Mouse (Mus musculus): Measurements from ENCODE around the gene Dgkz. TPM values are rescaled to one million over a fixed set of nuclear protein-coding genes. Genes with fewer than 3 reads are reported as not detected.

Dgkz gene
- total and polyA plus RNA-seq, 2 experiments from 2014 or later, result 31.4 to 112 TPM

DNA sequence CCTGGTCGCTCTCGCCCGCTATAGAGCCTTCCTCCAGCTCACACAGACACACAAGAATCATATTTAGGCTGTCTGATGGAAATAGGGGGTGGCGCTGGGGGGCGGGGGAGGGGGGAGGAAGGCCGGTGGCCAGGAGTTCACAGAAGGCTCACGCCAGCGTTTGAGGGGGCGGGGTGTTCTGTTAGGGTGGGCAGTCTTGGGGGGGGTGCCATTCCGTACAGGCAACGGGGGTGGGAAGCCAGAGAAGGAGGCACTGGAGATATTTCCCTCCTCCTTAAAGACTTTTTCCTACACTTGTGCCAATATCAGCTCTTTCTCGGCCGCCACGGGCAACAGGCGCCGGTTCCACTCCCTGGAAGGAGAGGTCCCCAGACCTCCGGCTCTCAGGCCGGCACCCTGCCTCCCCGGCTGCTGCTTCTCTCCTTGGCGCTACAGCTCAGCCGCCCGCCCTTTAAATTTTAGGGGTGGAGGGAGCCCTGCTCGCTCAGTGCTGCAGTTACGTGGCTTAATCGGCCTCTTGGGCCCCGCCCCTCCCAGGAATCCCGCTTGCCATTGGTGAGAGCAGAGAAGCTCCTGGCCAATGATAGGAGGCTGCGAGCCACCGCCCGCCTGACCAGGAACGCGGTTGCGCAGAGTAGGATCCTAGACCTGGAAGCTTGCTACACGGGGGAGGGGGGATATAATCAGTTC lies 32.4 kb upstream of the Dgkz start:
- Histone ChIP-seq H3K4me1 (ENCODE audit: insufficient read depth) (peaks cover 4% of the 10 kb centered on the region; the same call in 1 of the 2 replicates), H3K9ac (peak overlapping the region; percentile 62), H3K27me3 (ENCODE audit: insufficient read depth, low read length) (no peaks in the 10 kb centered on the region), H3K4me2 (ENCODE audit: low read depth) (peak overlapping the region; percentile 93), H3K36me3 (ENCODE audit: insufficient read depth) (no peaks in the 10 kb centered on the region), H3K9me3 (ENCODE audit: low read length) (no peaks in the 10 kb centered on the region), H3K4me3 (ENCODE audit: low read depth, low read length) (peak overlapping the region; percentile 58), H3K27ac (ENCODE audit: low read depth, low read length) (peak overlapping the region; percentile 84)
- DNase-seq (peak; percentile 97), ATAC-seq (peak; percentile 98)
- TF ChIP-seq CTCF (IDR thresholded peaks at IDR 0.05; ENCODE audit: low read depth), result no peak
- 0% methylated on average over 34 of the region's 34 CpGs for WGBS

DNA sequence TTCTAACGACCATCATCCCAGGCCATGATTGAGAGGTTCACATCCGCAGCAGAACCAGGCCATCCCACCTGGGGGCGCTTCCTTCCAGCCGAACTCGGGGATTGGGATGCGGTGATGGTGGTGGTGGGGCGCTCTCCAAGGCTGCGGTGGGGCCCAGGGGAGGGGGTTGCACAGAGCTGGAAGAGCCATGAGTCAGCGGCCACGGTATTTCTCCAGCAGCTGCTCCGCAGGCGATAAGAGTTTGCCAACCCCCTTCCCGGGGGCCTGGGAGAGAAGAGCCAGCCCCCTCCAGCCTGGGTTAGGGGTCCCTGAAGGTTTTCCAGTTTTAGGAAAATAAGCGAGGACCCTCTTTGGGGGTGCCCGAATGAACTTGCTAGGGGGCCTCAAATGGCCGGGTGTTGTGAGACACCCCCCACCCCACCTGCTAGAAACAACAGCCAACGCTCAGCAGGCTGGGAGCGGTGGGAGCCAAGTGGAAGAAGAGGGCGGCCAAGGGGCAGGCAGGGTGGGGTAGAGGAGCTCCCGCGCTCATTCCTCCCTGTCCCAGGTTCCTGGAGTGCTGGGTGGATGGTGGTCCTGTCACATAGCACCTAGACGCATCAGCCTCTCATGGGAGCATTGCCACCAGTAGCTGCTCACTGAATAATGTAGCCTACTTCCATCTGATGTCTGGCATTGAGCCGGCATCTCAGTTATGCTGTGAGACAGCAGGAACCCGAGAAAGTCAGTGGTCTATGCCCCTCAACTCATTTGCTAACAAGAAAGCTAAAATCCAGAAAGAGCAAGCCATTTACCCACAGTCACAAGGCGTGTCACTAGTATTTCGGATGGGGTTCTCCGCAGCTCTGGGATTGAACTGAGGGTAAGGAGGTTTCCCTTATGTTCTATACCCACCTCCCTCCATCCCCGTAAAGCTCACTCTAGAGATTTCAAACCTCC lies 31.6 kb upstream of the Dgkz start:
- no peaks in the 10 kb centered on the region for H3K27me3 ChIP-seq (ENCODE audit: insufficient read depth, low read length)
- WGBS, result 2% methylated on average over 28 of the region's 28 CpGs
- peaks cover 4% of the 10 kb centered on the region; the same call in 1 of the 2 replicates for H3K4me1 ChIP-seq (ENCODE audit: insufficient read depth)
- peak; percentile 78 for DNase-seq
- peak; percentile 71 for TF ChIP-seq CTCF (IDR thresholded peaks at IDR 0.05; ENCODE audit: low read depth)
- H3K9me3 ChIP-seq (ENCODE audit: low read length), result no peaks in the 10 kb centered on the region
- no peaks in the 10 kb centered on the region for H3K36me3 ChIP-seq (ENCODE audit: insufficient read depth)
- H3K27ac ChIP-seq (ENCODE audit: low read depth, low read length), result peak overlapping the region; percentile 76
- peak overlapping the region; percentile 58 for H3K4me3 ChIP-seq (ENCODE audit: low read depth, low read length)
- peak; percentile 30 for ATAC-seq
- peak overlapping the region; percentile 93 for H3K4me2 ChIP-seq (ENCODE audit: low read depth)
- H3K9ac ChIP-seq, result peak overlapping the region; percentile 62

DNA sequence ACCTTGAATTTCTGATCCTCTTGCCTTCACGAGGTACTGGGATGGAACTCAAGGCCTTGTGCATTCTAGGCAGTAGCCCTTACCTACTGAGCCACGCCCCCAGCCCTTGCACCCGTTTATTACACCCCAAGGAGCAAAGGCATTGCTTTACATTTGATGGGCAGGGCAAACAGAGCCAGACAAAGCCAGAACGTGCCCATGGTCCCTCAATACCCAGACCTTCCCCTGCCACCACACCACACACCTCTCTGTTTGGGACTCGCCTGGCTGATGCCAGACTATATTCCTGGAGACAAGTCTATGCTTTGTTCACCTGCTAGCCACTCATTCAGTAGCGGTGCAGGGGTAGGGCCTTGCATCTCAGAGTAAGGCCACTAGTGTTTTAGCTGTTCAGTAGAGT lies 30.8 kb upstream of the Dgkz start:
- H3K9ac ChIP-seq, result no peak overlapping the region
- peak overlapping the region; percentile 93 for H3K4me2 ChIP-seq (ENCODE audit: low read depth)
- ATAC-seq (no peak), DNase-seq (no peak)
- TF ChIP-seq CTCF (IDR thresholded peaks at IDR 0.05; ENCODE audit: low read depth), result no peak
- peaks cover 4% of the 10 kb centered on the region; the same call in 1 of the 2 replicates for H3K4me1 ChIP-seq (ENCODE audit: insufficient read depth)
- H3K4me3 ChIP-seq (ENCODE audit: low read depth, low read length), result peak overlapping the region; percentile 58; the same call in 1 of the 2 replicates
- H3K9me3 ChIP-seq (ENCODE audit: low read length), result no peaks in the 10 kb centered on the region
- H3K27ac ChIP-seq (ENCODE audit: low read depth, low read length), result peak overlapping the region; percentile 76; the same call in 1 of the 2 replicates
- 46% methylated on average over 6 of the region's 6 CpGs for WGBS
- no peaks in the 10 kb centered on the region for H3K36me3 ChIP-seq (ENCODE audit: insufficient read depth)
- no peaks in the 10 kb centered on the region for H3K27me3 ChIP-seq (ENCODE audit: insufficient read depth, low read length)

DNA sequence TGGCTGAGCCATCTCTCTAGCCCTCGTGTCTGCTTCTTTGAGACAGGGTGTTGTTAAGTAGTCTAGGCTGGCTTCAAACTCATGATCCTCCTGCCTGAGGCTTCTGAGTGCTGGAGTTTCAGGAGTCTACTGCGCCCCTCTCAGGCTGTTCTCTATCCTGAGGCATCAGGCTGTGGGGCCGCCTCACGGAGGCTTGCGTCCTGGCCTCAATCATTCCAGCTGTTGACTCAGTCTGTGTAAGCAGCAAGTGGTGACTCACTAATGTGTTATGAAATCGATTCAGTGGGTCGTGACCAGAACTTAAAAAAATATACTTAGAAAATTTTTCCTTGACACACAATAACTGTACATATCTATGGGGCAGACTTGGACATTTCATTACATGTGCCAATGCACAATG lies 29.0 kb upstream of the Dgkz start:
- H3K27me3 ChIP-seq (ENCODE audit: insufficient read depth, low read length), result no peaks in the 10 kb centered on the region
- DNase-seq, result no peak
- TF ChIP-seq CTCF (IDR thresholded peaks at IDR 0.05; ENCODE audit: low read depth), result no peak
- ATAC-seq, result no peak
- H3K4me3 ChIP-seq (ENCODE audit: low read depth, low read length), result no peak overlapping the region
- no peak overlapping the region for H3K4me2 ChIP-seq (ENCODE audit: low read depth)
- no peak overlapping the region for H3K27ac ChIP-seq (ENCODE audit: low read depth, low read length)
- WGBS, result 76% methylated on average over 7 of the region's 7 CpGs
- H3K36me3 ChIP-seq (ENCODE audit: insufficient read depth), result no peaks in the 10 kb centered on the region
- H3K4me1 ChIP-seq (ENCODE audit: insufficient read depth), result peaks cover 4% of the 10 kb centered on the region; the same call in 1 of the 2 replicates
- H3K9me3 ChIP-seq (ENCODE audit: low read length), result no peaks in the 10 kb centered on the region
- H3K9ac ChIP-seq, result no peak overlapping the region

DNA sequence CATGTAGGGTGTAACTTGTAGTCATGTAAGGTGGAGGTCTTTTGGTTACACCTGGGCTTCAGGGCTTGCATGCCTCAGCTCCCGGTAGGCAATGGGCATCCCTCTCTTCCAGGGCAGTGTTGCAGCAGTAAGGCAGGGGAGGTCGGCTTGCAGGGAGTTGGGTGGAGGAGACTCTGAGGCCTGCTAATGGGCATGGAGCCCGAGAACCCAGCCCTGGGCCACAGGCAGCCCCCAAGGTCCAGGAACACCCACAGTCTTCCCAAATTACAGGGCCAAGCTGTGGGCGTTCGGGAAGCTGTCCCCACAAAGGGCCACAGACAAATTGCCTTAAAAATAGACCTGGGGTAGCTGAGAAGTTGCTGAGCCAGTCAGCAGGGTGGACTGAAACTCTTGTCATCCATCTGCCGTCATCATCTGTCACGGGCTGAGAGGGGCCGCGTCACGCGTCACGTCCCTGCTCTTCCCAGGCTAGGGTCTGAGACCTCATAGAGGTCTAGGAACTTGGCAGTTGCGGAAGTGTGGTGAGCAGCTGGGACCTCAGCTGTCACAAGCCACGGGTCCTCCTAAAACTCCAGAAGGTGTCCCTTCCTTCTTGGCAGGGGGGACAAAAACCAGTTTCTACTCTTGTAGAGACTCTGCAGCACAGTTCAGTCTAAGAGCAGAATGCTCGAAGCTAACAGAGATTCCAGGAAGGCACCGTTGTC lies 22.4 kb upstream of the Dgkz start:
- DNase-seq, result no peak
- ATAC-seq, result peak; percentile 29; the same call in 1 of the 2 replicates
- TF ChIP-seq CTCF (IDR thresholded peaks at IDR 0.05; ENCODE audit: low read depth), result no peak
- Histone ChIP-seq H3K4me2 (ENCODE audit: low read depth) (no peak overlapping the region), H3K4me3 (ENCODE audit: low read depth, low read length) (no peak overlapping the region), H3K27me3 (ENCODE audit: insufficient read depth, low read length) (no peaks in the 10 kb centered on the region), H3K36me3 (ENCODE audit: insufficient read depth) (no peaks in the 10 kb centered on the region), H3K4me1 (ENCODE audit: insufficient read depth) (no peaks in the 10 kb centered on the region), H3K9me3 (ENCODE audit: low read length) (no peaks in the 10 kb centered on the region), H3K27ac (ENCODE audit: low read depth, low read length) (no peak overlapping the region), H3K9ac (no peak overlapping the region)
- 72% methylated on average over 16 of the region's 16 CpGs for WGBS

DNA sequence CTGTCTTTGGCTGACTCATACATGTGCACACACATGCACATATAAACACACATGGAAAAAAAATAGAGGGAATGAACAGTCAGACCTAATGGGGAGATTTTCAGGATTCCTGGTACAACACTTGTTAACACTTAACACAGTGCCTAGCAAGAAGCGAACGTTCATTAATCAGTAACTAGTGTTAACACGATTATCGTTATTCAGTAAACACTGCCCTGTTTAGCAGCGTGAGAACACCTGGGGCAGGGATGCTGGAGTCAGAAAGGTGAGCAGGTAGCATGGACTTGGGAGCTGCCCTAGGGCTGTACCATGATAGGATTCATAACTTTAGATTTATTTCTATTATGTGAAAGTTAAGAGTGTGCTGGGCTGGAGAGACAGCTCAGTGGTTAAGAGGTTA lies 20.3 kb upstream of the Dgkz start:
- Histone ChIP-seq H3K36me3 (ENCODE audit: insufficient read depth) (no peaks in the 10 kb centered on the region), H3K27me3 (ENCODE audit: insufficient read depth, low read length) (no peaks in the 10 kb centered on the region), H3K9ac (no peak overlapping the region), H3K9me3 (ENCODE audit: low read length) (no peaks in the 10 kb centered on the region), H3K4me3 (ENCODE audit: low read depth, low read length) (no peak overlapping the region), H3K4me2 (ENCODE audit: low read depth) (no peak overlapping the region), H3K27ac (ENCODE audit: low read depth, low read length) (no peak overlapping the region), H3K4me1 (ENCODE audit: insufficient read depth) (no peaks in the 10 kb centered on the region)
- ATAC-seq (no peak), DNase-seq (no peak)
- TF ChIP-seq CTCF (IDR thresholded peaks at IDR 0.05; ENCODE audit: low read depth), result no peak
- whole genome bisulfite sequencing, result 92% methylated on average over 5 of the region's 5 CpGs

Measured in forebrain, postnatal 0 days (tissue).